Mouse (Mus musculus): ENCODE measurements around the gene Cox14. TPM values are rescaled to one million over a fixed set of nuclear protein-coding genes. Genes with fewer than 3 reads are reported as not detected.
A peak's percentile ranks its signal among the peaks of the same experiment; 100 is the strongest.
"Not testable (repeated sequence)": the region's sequence is repeated elsewhere in the genome, so short reads cannot be mapped to it uniquely, and the experiment has no call there.

Cox14 gene
- polyA plus RNA-seq, 1 experiment from 2014 or later = 80.5 TPM

- DNase-seq = no peak
Observed at GRCm38 (mm10) chr15:99699715-99700114, 25.7 kb upstream of the Cox14 start.

GRCm38 (mm10) chr15:99700219-99701106, 25.0 kb upstream of the Cox14 start:
- Histone ChIP-seq H3K27me3 (peaks cover 17% of the 10 kb centered on the region), H3K27ac (no peak overlapping the region), H3K4me1 (replicated peaks) (peaks cover 50% of the 10 kb centered on the region), H3K9me3 (replicated peaks) (no peaks in the 10 kb centered on the region), H3K4me3 (replicated peaks) (no peak overlapping the region), H3K36me3 (peaks cover 7% of the 10 kb centered on the region), H3K4me2 (no peak overlapping the region), H3K9ac (no peak overlapping the region)
- DNase-seq = no peak
- 74% methylated on average over 18 of the region's 18 CpGs for WGBS (ENCODE audit: insufficient replicate concordance)
- no peak for ATAC-seq (ENCODE audit: low read depth)

More at GRCm38 (mm10) chr15:99699715-99700114, 25.7 kb upstream of the Cox14 start:
- ATAC-seq (ENCODE audit: low read depth) = no peak
- H3K9me3 ChIP-seq (replicated peaks) = no peaks in the 10 kb centered on the region
- no peak overlapping the region for H3K4me2 ChIP-seq
- 84% methylated on average over 10 of the region's 10 CpGs for WGBS (ENCODE audit: insufficient replicate concordance)
- peaks cover 47% of the 10 kb centered on the region for H3K4me1 ChIP-seq (replicated peaks)
- no peak overlapping the region for H3K4me3 ChIP-seq (replicated peaks)
- H3K27me3 ChIP-seq = peaks cover 21% of the 10 kb centered on the region
- H3K9ac ChIP-seq = no peak overlapping the region
- peaks cover 7% of the 10 kb centered on the region for H3K36me3 ChIP-seq
- H3K27ac ChIP-seq = no peak overlapping the region

GRCm38 (mm10) chr15:99701640-99701998, 23.8 kb upstream of the Cox14 start:
- Histone ChIP-seq H3K4me2 (peak overlapping the region; percentile 72), H3K4me1 (replicated peaks) (peaks cover 50% of the 10 kb centered on the region)

GRCm38 (mm10) chr15:99701999-99702900, 23.2 kb upstream of the Cox14 start, which contains the start of gene Smarcd1:
Gene Smarcd1 (plus strand): TSS chr15:99702129.
- peaks cover 5% of the 10 kb centered on the region for H3K27me3 ChIP-seq
- H3K27ac ChIP-seq = peak within 1 kb of the TSS; percentile 92
- H3K4me2 ChIP-seq = peak within 1 kb of the TSS; percentile 72
- peak within 1 kb of the TSS; percentile 90 for H3K4me3 ChIP-seq (replicated peaks)
- under 1% methylated on average over 70 of the region's 71 CpGs for WGBS (ENCODE audit: insufficient replicate concordance)
- DNase-seq (peak; percentile 89), ATAC-seq (ENCODE audit: low read depth) (peak; percentile 90)
- H3K36me3 ChIP-seq = peaks cover 18% of the 10 kb centered on the region
- peaks cover 50% of the 10 kb centered on the region for H3K4me1 ChIP-seq (replicated peaks)
- H3K9me3 ChIP-seq (replicated peaks) = no peaks in the 10 kb centered on the region
- H3K9ac ChIP-seq = peak within 1 kb of the TSS; percentile 95

More at GRCm38 (mm10) chr15:99701640-99701998, 23.8 kb upstream of the Cox14 start:
- not testable (repeated sequence) for ATAC-seq (ENCODE audit: low read depth); DNase-seq; H3K27ac ChIP-seq; H3K9me3 ChIP-seq (replicated peaks)
- H3K27me3 ChIP-seq = peaks cover 12% of the 10 kb centered on the region
- WGBS (ENCODE audit: insufficient replicate concordance) = 33% methylated on average over 16 of the region's 16 CpGs
- H3K36me3 ChIP-seq = peaks cover 12% of the 10 kb centered on the region
- H3K9ac ChIP-seq = peak overlapping the region; percentile 95
- H3K4me3 ChIP-seq (replicated peaks) = peak overlapping the region; percentile 90

GRCm38 (mm10) chr15:99703104-99703503, 22.3 kb upstream of the Cox14 start:
- H3K4me1 ChIP-seq (replicated peaks) = peaks cover 50% of the 10 kb centered on the region
- H3K27me3 ChIP-seq = no peaks in the 10 kb centered on the region
- peak overlapping the region; percentile 92; the same call in 1 of the 2 replicates for H3K27ac ChIP-seq
- DNase-seq (no peak), ATAC-seq (ENCODE audit: low read depth) (no peak)
- no peaks in the 10 kb centered on the region for H3K9me3 ChIP-seq (replicated peaks)
- H3K4me2 ChIP-seq = peak overlapping the region; percentile 72
- H3K9ac ChIP-seq = peak overlapping the region; percentile 95
- peaks cover 26% of the 10 kb centered on the region for H3K36me3 ChIP-seq
- 76% methylated on average over 9 of the region's 9 CpGs for WGBS (ENCODE audit: insufficient replicate concordance)
- peak overlapping the region; percentile 90 for H3K4me3 ChIP-seq (replicated peaks)

- no peak for DNase-seq
- Histone ChIP-seq H3K9ac (no peak overlapping the region), H3K4me2 (no peak overlapping the region), H3K4me1 (replicated peaks) (peaks cover 47% of the 10 kb centered on the region), H3K9me3 (replicated peaks) (no peaks in the 10 kb centered on the region), H3K27ac (no peak overlapping the region), H3K27me3 (no peaks in the 10 kb centered on the region), H3K4me3 (replicated peaks) (no peak overlapping the region), H3K36me3 (peaks cover 32% of the 10 kb centered on the region)
- ATAC-seq (ENCODE audit: low read depth) = no peak
- 79% methylated on average over 5 of the region's 5 CpGs for WGBS (ENCODE audit: insufficient replicate concordance)
Observed at GRCm38 (mm10) chr15:99703676-99704040, 21.8 kb upstream of the Cox14 start.

GRCm38 (mm10) chr15:99704041-99704681, 21.3 kb upstream of the Cox14 start:
- no peak overlapping the region for H3K4me3 ChIP-seq (replicated peaks)

GRCm38 (mm10) chr15:99704881-99705280, 20.5 kb upstream of the Cox14 start:
- Histone ChIP-seq H3K9me3 (replicated peaks) (no peaks in the 10 kb centered on the region), H3K4me1 (replicated peaks) (peaks cover 43% of the 10 kb centered on the region), H3K27ac (peak overlapping the region; percentile 31; the same call in 1 of the 2 replicates), H3K4me3 (replicated peaks) (no peak overlapping the region), H3K36me3 (peaks cover 44% of the 10 kb centered on the region), H3K27me3 (no peaks in the 10 kb centered on the region), H3K4me2 (no peak overlapping the region), H3K9ac (no peak overlapping the region)
- WGBS (ENCODE audit: insufficient replicate concordance) = 62% methylated on average over 7 of the region's 7 CpGs
- ATAC-seq (ENCODE audit: low read depth) (no peak), DNase-seq (no peak)

More at GRCm38 (mm10) chr15:99704041-99704681, 21.3 kb upstream of the Cox14 start:
- Histone ChIP-seq H3K27ac (no peak overlapping the region), H3K36me3 (peaks cover 37% of the 10 kb centered on the region), H3K4me1 (replicated peaks) (peaks cover 43% of the 10 kb centered on the region), H3K27me3 (no peaks in the 10 kb centered on the region), H3K9me3 (replicated peaks) (no peaks in the 10 kb centered on the region), H3K9ac (no peak overlapping the region), H3K4me2 (0 out of 2 replicates have a peak overlapping the region, but pooled peaks have one; percentile 12)
- ATAC-seq (ENCODE audit: low read depth) (no peak), DNase-seq (no peak)
- 61% methylated on average over 23 of the region's 23 CpGs for WGBS (ENCODE audit: insufficient replicate concordance)

- Histone ChIP-seq H3K27me3 (no peaks in the 10 kb centered on the region), H3K4me2 (0 out of 2 replicates have a peak within 1 kb of the TSS, but pooled peaks have one; percentile 12), H3K4me3 (replicated peaks) (no peak within 1 kb of the TSS), H3K4me1 (replicated peaks) (peaks cover 42% of the 10 kb centered on the region), H3K9me3 (replicated peaks) (no peaks in the 10 kb centered on the region), H3K9ac (no peak within 1 kb of the TSS), H3K36me3 (peaks cover 49% of the 10 kb centered on the region), H3K27ac (peak within 1 kb of the TSS; percentile 31; the same call in 1 of the 2 replicates)
- ATAC-seq (ENCODE audit: low read depth) (no peak), DNase-seq (no peak)
- 59% methylated on average over 11 of the region's 11 CpGs for WGBS (ENCODE audit: insufficient replicate concordance)
Observed at GRCm38 (mm10) chr15:99705440-99706048, 19.9 kb upstream of the Cox14 start, which contains the start of gene Gm17349. Gene Gm17349 (minus strand): TSS chr15:99705490.

- 91% methylated on average over 13 of the region's 13 CpGs for WGBS (ENCODE audit: insufficient replicate concordance)
- no peaks in the 10 kb centered on the region for H3K9me3 ChIP-seq (replicated peaks)
- H3K4me2 ChIP-seq = no peak overlapping the region
- H3K9ac ChIP-seq = no peak overlapping the region
- no peaks in the 10 kb centered on the region for H3K27me3 ChIP-seq
- peaks cover 36% of the 10 kb centered on the region for H3K4me1 ChIP-seq (replicated peaks)
- ATAC-seq (ENCODE audit: low read depth) (no peak), DNase-seq (no peak)
- no peak overlapping the region for H3K4me3 ChIP-seq (replicated peaks)
- H3K27ac ChIP-seq = no peak overlapping the region
- peaks cover 76% of the 10 kb centered on the region for H3K36me3 ChIP-seq
Observed at GRCm38 (mm10) chr15:99708176-99708575, 17.2 kb upstream of the Cox14 start.
